Mouse (Mus musculus) thymus, postnatal 0 days (tissue): ENCODE measurements at regions not wholly inside any gene's neighbourhood (a gene's known extent, or its start where the extent isn't known, plus 50 kb on each side); places are given as distances from the start of the nearest gene placed in this dataset.

ENCODE experiments used
- DNase-seq: peaks from one replicate; pipeline ENCODE4 v3.0.0-alpha.2; 2015; ENCODE audit warnings: low spot score

DNA sequence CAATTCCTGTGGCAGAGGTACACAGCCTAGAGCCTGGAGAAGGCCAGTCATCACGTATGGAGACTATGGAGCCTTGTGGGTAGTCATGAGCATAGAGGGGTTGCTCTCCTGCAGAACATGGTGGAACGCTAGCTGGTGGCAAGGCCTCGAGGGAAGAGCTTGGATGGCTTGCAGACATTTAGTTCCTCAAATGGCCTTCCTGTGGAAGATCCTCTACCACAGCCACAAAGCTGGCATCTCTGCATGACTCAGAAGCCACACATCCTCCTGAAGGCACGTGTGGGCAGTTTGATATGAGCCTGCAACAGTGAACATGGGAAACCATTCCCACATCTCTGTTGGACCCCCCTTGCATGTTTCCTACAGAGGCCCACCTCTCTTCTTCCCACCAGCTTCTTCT, 547.9 kb upstream of the Lrrc6 start:
- no peak for DNase-seq

DNA sequence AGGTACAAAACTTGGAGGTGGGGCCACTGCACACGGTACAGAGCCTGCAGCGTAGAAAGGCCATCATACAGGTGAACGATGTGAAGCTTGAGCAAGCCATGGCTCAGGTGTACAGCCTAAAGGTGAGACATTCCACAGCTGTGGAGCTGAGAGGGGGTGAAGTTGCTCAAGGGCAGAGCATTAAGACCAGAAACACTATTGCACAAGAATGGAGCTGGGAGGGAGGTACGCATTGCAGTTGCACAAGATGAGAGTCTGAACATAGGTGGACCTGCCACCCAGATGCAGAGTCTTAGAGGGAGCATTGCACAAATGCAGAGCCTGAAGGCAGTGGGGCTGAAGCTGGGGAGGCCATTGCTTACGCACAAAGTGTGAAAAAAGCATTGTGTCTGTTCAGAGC, 547.4 kb upstream of the Lrrc6 start:
- DNase-seq = no peak

DNA sequence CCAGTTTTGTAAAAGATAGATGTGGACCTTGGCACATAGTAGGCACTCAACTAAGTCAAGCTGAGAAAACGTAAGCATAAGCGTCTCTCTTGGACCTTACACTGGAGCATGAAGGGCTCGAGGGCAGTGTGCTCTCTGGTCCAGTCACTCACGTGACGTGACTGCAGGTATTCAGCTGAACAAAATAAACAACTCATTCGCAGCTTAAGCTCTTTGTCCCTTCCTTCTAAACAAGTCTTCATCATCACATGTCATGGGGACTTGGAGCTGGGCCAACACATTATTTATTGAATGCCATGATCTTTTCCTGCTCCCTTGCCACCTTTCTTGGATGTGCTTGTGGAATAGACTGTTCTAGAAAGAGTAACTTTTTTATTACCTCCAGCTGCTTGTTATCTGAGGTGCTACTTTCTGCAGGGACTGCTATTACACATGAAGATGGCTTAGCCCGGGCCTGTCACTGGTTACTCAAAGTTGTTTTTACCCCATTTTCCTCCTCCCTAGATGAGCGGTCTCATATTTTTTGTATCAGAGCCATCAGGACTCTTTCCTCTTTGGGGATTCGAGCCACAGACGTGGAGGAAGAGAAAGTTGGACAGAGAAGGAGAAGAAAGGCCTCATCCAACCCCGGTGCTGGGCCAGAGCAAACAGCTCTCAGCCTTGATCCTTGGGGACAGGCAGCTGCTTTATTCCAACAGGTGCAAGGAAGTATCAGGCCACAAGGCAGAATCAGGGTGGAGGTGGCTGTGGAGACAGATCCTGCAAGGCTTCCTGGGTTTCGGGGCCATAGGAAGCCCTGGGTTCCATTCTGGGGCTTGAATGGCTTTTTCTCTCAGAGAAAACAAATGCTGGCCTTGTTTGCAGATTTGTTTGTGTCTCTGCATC, 545.5 kb upstream of the Lrrc6 start:
- no peak for DNase-seq

DNA sequence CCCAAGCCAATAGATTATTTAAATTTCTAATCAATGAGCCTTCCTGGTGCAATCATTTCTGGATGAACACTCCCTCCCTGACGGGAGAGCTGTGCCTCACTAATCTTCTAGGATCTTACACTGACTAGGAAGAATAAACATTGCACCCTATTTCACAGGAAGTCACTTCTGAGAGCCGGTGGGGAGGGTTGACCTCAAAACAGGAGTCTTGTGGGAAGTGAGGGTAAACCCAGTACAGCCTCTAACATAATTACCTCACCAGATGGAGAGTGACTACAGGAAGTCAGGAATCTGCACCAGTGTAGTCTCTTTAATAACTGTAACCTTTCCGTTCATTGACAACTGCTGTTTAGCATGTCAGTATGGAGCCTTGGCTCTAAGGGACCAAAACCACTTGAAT, 544.6 kb upstream of the Lrrc6 start:
- peak; percentile 66 for DNase-seq

DNA sequence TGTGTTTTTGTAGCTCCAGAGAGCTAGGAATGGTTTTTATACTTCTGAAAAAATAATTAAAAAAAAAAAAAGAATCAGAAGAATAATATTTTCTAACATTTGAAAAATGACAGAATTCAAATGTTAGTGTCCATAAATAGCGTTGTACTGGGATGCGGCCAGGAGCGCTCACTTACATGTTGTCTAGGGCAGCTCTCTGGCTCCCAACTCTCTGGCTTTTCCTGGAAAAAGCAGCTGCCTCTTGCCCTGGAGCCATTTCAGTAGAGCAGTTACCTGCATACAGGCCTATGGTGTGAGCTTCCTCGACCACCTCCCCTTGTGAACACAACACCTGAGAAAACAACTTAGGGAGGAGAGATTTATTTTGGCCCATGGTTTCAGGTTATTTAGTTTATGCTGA, 544.1 kb upstream of the Lrrc6 start:
- no peak for DNase-seq

DNA sequence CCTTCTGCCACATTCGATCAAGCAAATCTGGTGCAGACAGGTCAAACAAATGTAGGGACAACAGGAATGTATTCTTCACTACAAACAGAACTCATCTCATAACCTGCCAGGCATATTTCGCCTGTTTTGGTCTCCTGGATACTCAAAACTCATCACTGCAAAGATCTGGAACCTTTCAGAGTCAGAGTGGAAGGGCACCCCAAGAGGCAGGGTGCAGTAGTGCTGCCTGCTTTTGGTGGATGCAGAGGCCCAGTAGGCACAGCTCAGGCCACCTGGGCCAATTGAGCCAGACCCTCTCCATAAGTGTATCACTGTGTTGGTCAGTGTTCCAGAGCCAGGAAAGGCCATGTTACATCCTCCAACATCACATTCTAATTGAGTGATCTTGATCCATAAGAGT, 541.4 kb upstream of the Lrrc6 start:
- peak; percentile 37 for DNase-seq

DNA sequence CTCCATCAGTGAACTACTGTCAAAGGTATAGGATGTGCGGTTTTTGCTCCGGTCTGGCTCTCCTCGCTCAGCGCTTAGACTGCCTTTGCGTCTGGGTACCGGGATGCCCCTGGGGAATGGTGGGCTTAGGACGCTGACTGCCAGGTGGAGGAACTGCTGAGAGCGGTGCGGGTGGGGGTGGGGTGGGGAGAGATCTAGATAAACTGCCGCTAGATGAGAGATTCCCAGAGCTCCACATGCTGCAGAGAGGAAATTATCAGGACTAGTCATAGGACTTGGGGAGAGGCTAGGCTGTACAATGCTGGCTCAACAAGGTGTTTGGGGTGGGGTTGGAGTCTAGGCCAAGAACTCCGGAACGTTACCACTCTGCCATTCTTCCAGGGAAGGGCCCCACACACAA, 539.5 kb upstream of the Lrrc6 start:
- DNase-seq = peak; percentile 25

DNA sequence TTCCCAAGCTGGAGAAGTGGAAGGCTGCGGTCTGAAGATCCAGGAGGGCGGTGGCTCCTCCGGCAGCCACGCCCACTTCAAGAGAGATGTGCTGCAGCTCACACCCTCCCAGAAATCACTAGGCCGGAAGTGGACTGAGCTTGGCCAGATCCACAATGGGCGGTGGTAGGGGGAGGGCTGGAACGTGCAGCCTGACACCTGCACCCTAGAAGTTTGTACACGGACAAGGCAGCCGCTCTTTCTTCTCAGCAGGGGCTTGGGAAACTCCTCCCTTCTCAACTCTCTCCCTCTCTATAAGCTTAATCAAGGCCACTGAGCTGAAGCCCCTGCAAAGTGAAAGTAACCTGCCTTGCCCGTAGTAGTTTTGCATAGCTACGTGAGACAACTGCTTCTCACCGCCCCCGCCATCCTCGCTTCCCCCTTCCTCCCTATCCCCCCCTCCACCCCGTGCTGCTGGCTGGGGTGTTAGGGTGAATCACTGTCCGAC, 538.8 kb upstream of the Lrrc6 start:
- peak; percentile 67 for DNase-seq

DNA sequence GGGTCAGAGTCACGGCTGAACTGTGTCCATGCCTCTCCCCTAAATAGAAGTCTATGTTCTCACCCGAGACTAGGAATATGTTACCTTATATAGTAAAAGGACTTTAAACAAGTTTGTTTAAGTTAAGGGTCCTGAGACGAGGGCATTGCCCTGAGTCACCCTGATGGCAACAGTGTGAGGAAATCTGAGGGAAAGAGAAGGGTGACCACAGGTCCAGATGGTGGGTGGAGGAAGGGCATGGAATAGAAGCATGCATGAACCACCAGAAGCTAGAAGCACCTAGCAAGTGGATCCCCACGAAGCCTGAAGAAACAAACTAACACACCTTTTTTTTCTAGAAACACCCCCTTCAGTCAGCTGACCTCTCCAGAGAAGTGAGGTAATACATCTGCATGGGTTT, 536.9 kb upstream of the Lrrc6 start:
- DNase-seq = no peak

DNA sequence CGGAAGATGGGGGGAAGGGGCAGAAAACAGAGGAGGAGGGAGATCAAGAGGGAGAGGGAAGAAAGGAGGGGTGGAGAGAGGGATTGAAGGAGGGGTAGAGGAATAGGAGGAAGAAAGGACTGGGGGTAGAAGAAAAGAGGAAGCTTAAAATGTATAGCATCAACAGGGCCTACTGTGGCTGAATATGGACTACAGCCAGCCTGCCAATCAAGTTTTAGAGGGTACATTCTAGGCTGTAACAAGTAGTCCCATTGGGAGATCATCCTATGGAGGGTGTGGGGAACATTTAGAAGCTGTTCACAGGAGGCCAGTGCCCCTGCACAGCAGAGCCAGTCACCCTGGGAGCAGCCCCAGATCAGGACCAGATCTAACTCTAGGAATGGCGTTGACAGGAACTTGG, 535.6 kb upstream of the Lrrc6 start:
- no peak for DNase-seq

DNA sequence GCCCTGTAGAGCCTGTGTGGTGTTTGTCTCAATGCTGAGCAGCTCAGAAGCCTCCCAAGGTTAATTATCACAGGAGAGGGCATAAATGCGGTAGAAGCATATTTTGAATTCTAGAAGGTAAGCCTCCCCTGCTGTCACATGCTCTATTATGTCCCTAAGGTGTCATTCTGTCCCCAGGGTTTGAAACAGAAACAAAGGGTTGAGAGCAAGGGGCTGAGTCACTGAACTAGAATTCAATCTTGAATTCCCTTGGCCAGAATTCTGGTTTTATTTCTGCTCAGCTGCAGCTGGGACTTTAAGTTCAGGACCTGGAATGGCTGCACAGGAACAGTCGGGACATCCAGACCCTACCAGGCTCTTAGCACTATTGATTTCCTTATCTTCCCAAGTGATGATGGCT, 533.2 kb upstream of the Lrrc6 start:
- no peak for DNase-seq

DNA sequence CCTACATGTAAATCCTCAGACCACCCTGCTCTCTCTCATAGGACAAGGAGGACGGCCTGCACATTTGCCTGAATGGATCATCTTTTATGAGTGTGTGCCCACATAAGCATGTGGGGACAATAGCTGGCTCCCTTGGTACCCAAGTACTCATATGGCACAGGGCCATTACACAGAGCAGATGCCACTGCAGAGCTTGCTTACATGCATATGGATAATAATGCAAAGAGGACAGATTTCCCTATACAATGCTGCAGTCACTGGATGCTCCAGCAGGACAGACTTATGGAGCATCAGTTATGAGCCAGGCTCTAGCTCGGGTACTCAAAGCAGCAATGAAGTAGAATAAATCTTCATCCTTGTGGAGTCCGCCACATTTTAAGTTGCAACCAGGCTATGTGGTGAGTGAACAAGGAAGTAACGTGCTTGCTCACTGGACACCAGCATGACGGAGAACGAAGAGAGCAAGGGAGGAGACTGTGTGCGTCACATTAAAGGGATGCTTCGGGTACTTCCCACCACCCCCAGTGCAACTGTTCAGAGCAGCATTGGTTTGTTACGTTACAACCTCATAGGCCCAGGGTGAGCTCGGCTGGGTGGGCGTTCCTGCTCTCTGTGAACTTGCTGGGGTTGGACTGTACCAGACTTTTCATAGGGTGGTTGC, 531.3 kb upstream of the Lrrc6 start:
- DNase-seq = no peak

DNA sequence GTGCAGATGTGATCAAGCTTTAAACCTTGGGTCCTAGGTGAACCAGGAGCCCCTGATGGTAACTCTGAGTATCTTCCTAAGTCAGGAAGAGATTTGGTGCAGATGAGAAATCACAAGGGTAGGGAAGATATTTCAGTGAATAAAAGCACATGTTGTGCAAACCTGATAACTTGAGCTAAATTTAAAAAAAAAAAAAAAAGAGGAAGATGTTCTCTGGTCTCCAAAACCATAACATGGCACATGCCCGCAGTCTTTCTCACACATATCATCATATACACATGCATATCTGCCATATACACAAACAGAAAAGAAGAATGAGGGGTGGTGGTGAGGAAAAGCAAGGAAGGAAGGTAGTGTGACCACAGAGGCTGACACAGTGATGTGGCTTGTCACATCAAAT, 530.3 kb upstream of the Lrrc6 start:
- no peak for DNase-seq

DNA sequence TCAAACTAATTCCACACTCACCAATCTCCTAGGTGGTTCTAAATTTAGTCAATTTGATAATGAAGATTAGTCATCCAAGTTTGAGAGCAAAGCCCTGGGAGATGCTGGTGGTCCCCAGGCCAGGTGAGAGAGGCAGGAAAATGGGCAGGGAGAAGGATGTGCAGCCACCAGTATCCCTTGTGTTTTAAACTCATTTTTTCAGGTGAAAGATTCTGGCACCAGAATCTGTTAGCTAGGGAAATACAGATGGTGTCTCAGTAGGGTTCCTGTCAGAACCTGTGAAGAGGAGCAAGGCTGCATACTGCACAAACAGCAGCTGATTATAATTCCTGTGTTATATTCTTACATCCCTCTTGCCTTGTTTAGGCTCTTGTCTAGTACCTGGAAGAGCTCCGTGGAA, 527.5 kb upstream of the Lrrc6 start:
- no peak for DNase-seq

DNA sequence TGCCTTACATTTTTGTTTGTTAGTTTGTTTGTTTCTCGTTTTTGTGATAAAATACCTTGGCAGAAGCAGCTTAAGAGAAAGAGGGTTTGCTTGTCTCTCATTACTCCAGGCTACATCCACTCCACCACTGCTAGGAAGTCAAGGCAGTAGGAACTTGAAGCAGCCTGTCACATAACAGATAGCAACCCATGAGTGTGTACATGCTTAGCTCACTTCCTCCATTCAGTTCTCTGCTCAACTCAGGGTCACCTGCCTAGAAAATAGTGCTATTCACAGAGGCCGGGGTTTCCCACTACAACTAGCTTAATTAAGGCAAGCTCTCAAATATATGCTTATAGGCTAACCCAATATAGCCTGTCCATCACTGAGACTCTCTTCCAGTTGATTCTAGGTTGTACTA, 527.0 kb upstream of the Lrrc6 start:
- DNase-seq = no peak

DNA sequence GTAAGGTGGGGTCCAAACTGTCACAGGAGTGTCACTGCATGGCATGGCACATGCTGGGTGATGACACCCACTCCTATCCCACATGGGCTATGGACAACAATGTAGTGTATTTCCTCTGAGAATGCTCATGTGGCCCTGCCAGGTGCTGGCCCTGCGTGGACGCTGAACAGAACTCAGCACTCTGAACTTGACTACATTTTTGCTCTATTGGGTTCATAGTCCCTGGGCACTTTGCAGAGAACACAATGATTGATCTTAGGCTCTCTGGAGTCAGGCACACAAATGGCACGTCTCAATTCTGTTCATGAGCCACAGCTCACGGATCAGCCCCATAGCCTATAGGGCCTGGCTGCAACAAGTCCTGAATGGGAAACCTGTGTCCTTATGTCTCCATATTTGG, 525.0 kb upstream of the Lrrc6 start:
- no peak for DNase-seq

DNA sequence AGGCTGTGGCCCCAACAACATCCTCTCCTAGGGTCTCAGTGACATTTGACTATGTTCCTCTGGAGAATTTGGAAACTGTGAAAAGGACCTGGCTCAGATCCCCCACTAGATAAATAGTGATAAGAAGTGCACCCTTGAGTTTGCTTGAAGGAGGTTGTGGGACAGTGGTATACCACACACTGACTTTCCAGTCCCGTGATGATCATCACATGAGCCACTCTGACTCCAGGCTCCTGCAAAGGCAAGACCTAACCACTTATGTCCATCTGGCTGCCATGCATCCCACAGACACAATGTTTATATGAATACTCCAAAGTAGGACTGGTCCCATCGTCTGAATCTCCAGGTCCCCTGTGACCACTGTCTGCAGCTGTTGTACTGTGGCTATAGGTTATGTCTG, 523.7 kb upstream of the Lrrc6 start:
- no peak for DNase-seq

DNA sequence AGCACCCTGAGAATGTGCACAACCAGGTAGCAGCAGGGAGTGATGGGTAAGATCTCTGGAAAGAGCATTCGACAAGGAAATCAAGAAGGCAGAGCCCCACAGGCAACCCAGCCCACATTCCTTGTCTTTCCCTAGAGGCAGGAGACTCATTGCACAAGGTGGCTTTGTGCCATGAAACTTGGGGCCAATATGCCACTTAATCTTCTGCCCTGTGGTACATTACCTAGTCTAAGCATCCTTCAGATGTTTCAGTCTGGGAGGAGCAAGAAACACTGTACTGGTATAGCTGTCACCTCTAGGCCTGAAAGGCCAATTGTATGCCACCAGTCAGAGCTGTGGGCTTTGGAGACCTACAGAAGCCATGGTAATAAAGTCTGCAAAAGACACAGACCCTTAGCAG, 522.4 kb upstream of the Lrrc6 start:
- no peak for DNase-seq

DNA sequence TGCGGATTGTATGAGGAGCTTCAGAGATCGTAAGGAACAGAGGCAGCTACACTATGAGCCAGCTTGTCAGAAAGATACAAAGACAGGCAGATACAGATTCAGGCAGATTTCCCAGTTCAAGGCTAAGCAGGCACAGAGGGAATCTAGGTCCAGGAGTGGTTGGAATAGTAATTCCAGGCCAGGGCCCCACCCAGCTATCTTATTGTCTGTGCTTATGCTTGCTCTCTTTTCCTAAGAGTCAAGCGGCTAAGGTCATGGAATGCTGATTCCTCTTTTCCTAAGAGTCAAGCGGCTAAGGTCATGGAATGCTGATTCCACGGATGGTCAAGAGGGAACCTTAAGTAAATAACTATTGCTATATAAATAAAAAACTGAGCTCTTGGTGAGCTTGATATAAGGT, 520.7 kb upstream of the Lrrc6 start:
- no peak for DNase-seq

DNA sequence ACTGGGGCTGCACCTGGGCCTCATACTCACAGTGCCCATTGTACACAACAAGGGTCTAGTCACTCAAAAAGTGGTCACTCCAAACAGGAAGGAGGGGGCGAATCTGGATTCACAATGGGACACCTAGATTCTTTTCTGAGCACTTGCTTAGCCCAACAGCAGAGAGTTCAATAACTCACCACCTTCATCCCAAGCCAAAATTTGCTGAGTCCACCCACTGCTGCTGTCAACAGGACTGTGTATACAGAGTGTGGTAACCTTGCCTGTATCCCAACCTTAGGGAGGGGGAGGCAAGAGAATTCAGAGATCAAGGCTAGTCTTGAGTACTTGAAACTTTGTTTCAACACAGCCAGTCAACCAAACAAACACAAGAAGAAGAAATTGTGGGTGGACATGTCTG, 519.2 kb upstream of the Lrrc6 start:
- no peak for DNase-seq

DNA sequence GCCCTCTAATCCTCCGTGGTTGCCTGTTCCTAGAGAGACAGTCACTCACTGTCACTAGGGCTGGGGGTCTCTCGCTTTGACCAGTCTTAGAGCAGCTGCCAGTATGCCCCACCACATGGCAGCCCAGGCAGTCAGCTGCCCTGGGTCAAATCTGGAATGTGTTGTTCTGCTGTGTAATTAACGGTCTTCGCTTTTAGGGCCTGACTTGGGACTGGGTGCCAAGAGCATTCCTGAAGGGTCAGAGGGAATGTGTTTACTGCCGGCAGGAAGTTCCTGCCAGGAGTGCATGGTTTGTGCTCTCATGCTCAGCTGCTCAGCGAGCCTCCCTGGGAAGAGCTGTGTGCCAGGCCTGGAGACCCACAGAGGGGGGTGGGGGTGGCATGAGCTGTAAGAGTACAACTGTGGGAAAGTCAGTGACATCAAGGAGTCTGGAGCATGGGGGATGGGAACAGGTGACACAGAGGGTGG, 518.5 kb upstream of the Lrrc6 start:
- DNase-seq = no peak
